Mouse (Mus musculus): ENCODE measurements around the gene Ccn6. TPM values are rescaled to one million over a fixed set of nuclear protein-coding genes. Genes with fewer than 3 reads are reported as not detected.
A peak's percentile ranks its signal among the peaks of the same experiment; 100 is the strongest.
"Not testable (repeated sequence)": the region's sequence is repeated elsewhere in the genome, so short reads cannot be mapped to it uniquely, and the experiment has no call there.

Gene Ccn6
- polyA plus RNA-seq (2015; fragmentation: Nextera tagmentation; extraction: Ambion mirVana): not detected in 2 replicates

GRCm38 (mm10) chr10:39163694-39164093 is at the start of gene Ccn6:
TSS of gene Ccn6 (minus strand) at chr10:39163794.
- ATAC-seq (ENCODE audit: low read depth): no peak

GRCm38 (mm10) chr10:39210031-39210430 is 46.4 kb upstream of the Ccn6 start:
- no peak for ATAC-seq (ENCODE audit: low read depth)
- Histone ChIP-seq H3K36me3 (ENCODE audit: control insufficient read depth, insufficient read depth) (no peaks in the 10 kb centered on the region), H3K4me2 (ENCODE audit: low read depth, low read length) (no peak overlapping the region), H3K9ac (ENCODE audit: low read depth, low read length) (no peak overlapping the region), H3K4me1 (ENCODE audit: control insufficient read depth, low read depth, low read length) (no peaks in the 10 kb centered on the region), H3K4me3 (ENCODE audit: low read depth, low read length) (no peak overlapping the region), H3K27ac (ENCODE audit: low read length) (no peak overlapping the region), H3K9me3 (replicated peaks; ENCODE audit: control insufficient read depth, low read length) (no peaks in the 10 kb centered on the region), H3K27me3 (ENCODE audit: control insufficient read depth, insufficient read depth, low read depth, low read length) (no peaks in the 10 kb centered on the region)

More at GRCm38 (mm10) chr10:39163694-39164093, at the start of gene Ccn6:
- peak within 1 kb of the TSS; percentile 42 for H3K4me2 ChIP-seq (ENCODE audit: low read depth, low read length)
- no peak within 1 kb of the TSS for H3K27ac ChIP-seq (ENCODE audit: low read length)
- no peaks in the 10 kb centered on the region for H3K36me3 ChIP-seq (ENCODE audit: control insufficient read depth, insufficient read depth)
- no peak within 1 kb of the TSS for H3K4me3 ChIP-seq (ENCODE audit: low read depth, low read length)
- H3K27me3 ChIP-seq (ENCODE audit: control insufficient read depth, insufficient read depth, low read depth, low read length): no peaks in the 10 kb centered on the region; the same call in 1 of the 2 replicates
- WGBS (ENCODE audit: insufficient replicate concordance): 74% methylated on average over 10 of the region's 10 CpGs
- H3K9ac ChIP-seq (ENCODE audit: low read depth, low read length): no peak within 1 kb of the TSS
- no peaks in the 10 kb centered on the region; the same call in none of the 2 replicates for H3K4me1 ChIP-seq (ENCODE audit: control insufficient read depth, low read depth, low read length)
- no peaks in the 10 kb centered on the region for H3K9me3 ChIP-seq (replicated peaks; ENCODE audit: control insufficient read depth, low read length)

GRCm38 (mm10) chr10:39209161-39210025 is 45.8 kb upstream of the Ccn6 start:
- H3K4me3 ChIP-seq (ENCODE audit: low read depth, low read length): no peak overlapping the region
- H3K4me1 ChIP-seq (ENCODE audit: control insufficient read depth, low read depth, low read length): no peaks in the 10 kb centered on the region
- no peak for ATAC-seq (ENCODE audit: low read depth)
- H3K27ac ChIP-seq (ENCODE audit: low read length): no peak overlapping the region
- no peaks in the 10 kb centered on the region for H3K27me3 ChIP-seq (ENCODE audit: control insufficient read depth, insufficient read depth, low read depth, low read length)
- H3K9ac ChIP-seq (ENCODE audit: low read depth, low read length): no peak overlapping the region
- no peaks in the 10 kb centered on the region for H3K36me3 ChIP-seq (ENCODE audit: control insufficient read depth, insufficient read depth)
- no peaks in the 10 kb centered on the region for H3K9me3 ChIP-seq (replicated peaks; ENCODE audit: control insufficient read depth, low read length)
- H3K4me2 ChIP-seq (ENCODE audit: low read depth, low read length): no peak overlapping the region
- 56% methylated on average over 10 of the region's 10 CpGs for WGBS (ENCODE audit: insufficient replicate concordance)

GRCm38 (mm10) chr10:39208712-39209111 is 45.1 kb upstream of the Ccn6 start:
- no peak overlapping the region for H3K27ac ChIP-seq (ENCODE audit: low read length)
- ATAC-seq (ENCODE audit: low read depth): no peak
- WGBS (ENCODE audit: insufficient replicate concordance): 56% methylated on average over 4 of the region's 4 CpGs

GRCm38 (mm10) chr10:39207310-39207855 is 43.8 kb upstream of the Ccn6 start:
- ATAC-seq (ENCODE audit: low read depth): no peak
- 39% methylated on average over 3 of the region's 3 CpGs for WGBS (ENCODE audit: insufficient replicate concordance)
- Histone ChIP-seq H3K4me2 (ENCODE audit: low read depth, low read length) (no peak overlapping the region), H3K9me3 (replicated peaks; ENCODE audit: control insufficient read depth, low read length) (no peaks in the 10 kb centered on the region), H3K36me3 (ENCODE audit: control insufficient read depth, insufficient read depth) (no peaks in the 10 kb centered on the region), H3K4me1 (ENCODE audit: control insufficient read depth, low read depth, low read length) (no peaks in the 10 kb centered on the region), H3K4me3 (ENCODE audit: low read depth, low read length) (no peak overlapping the region), H3K27ac (ENCODE audit: low read length) (no peak overlapping the region), H3K27me3 (ENCODE audit: control insufficient read depth, insufficient read depth, low read depth, low read length) (no peaks in the 10 kb centered on the region), H3K9ac (ENCODE audit: low read depth, low read length) (no peak overlapping the region)

More at GRCm38 (mm10) chr10:39208712-39209111, 45.1 kb upstream of the Ccn6 start:
- no peak overlapping the region for H3K4me2 ChIP-seq (ENCODE audit: low read depth, low read length)
- no peak overlapping the region for H3K9ac ChIP-seq (ENCODE audit: low read depth, low read length)
- no peaks in the 10 kb centered on the region for H3K9me3 ChIP-seq (replicated peaks; ENCODE audit: control insufficient read depth, low read length)
- no peak overlapping the region for H3K4me3 ChIP-seq (ENCODE audit: low read depth, low read length)
- no peaks in the 10 kb centered on the region for H3K4me1 ChIP-seq (ENCODE audit: control insufficient read depth, low read depth, low read length)
- H3K27me3 ChIP-seq (ENCODE audit: control insufficient read depth, insufficient read depth, low read depth, low read length): no peaks in the 10 kb centered on the region
- no peaks in the 10 kb centered on the region for H3K36me3 ChIP-seq (ENCODE audit: control insufficient read depth, insufficient read depth)

- H3K4me1 ChIP-seq (ENCODE audit: control insufficient read depth, low read depth, low read length): no peaks in the 10 kb centered on the region
- no peaks in the 10 kb centered on the region for H3K36me3 ChIP-seq (ENCODE audit: control insufficient read depth, insufficient read depth)
- no peak overlapping the region for H3K4me2 ChIP-seq (ENCODE audit: low read depth, low read length)
- no peak overlapping the region for H3K9ac ChIP-seq (ENCODE audit: low read depth, low read length)
- WGBS (ENCODE audit: insufficient replicate concordance): 53% methylated on average over 4 of the region's 4 CpGs
- no peak overlapping the region for H3K27ac ChIP-seq (ENCODE audit: low read length)
- no peaks in the 10 kb centered on the region for H3K9me3 ChIP-seq (replicated peaks; ENCODE audit: control insufficient read depth, low read length)
- no peak overlapping the region for H3K4me3 ChIP-seq (ENCODE audit: low read depth, low read length)
- H3K27me3 ChIP-seq (ENCODE audit: control insufficient read depth, insufficient read depth, low read depth, low read length): no peaks in the 10 kb centered on the region
- ATAC-seq (ENCODE audit: low read depth): no peak
These were observed 38.9 kb upstream of the Ccn6 start for GRCm38 (mm10) chr10:39202490-39202889.

- not testable (repeated sequence) for ATAC-seq (ENCODE audit: low read depth); H3K9ac ChIP-seq (ENCODE audit: low read depth, low read length); H3K27ac ChIP-seq (ENCODE audit: low read length); H3K9me3 ChIP-seq (replicated peaks; ENCODE audit: control insufficient read depth, low read length); H3K36me3 ChIP-seq (ENCODE audit: control insufficient read depth, insufficient read depth); H3K27me3 ChIP-seq (ENCODE audit: control insufficient read depth, insufficient read depth, low read depth, low read length); H3K4me3 ChIP-seq (ENCODE audit: low read depth, low read length); H3K4me1 ChIP-seq (ENCODE audit: control insufficient read depth, low read depth, low read length); H3K4me2 ChIP-seq (ENCODE audit: low read depth, low read length)
- WGBS (ENCODE audit: insufficient replicate concordance): 77% methylated on average over 11 of the region's 11 CpGs
These were observed 34.6 kb upstream of the Ccn6 start for GRCm38 (mm10) chr10:39198216-39198615.

GRCm38 (mm10) chr10:39192673-39193072 is 29.1 kb upstream of the Ccn6 start:
- no peak overlapping the region for H3K9ac ChIP-seq (ENCODE audit: low read depth, low read length)
- no peaks in the 10 kb centered on the region for H3K27me3 ChIP-seq (ENCODE audit: control insufficient read depth, insufficient read depth, low read depth, low read length)
- no peak overlapping the region for H3K27ac ChIP-seq (ENCODE audit: low read length)
- 19% methylated on average over 3 of the region's 3 CpGs for WGBS (ENCODE audit: insufficient replicate concordance)
- no peaks in the 10 kb centered on the region for H3K36me3 ChIP-seq (ENCODE audit: control insufficient read depth, insufficient read depth)
- H3K4me1 ChIP-seq (ENCODE audit: control insufficient read depth, low read depth, low read length): no peaks in the 10 kb centered on the region
- ATAC-seq (ENCODE audit: low read depth): no peak
- H3K4me3 ChIP-seq (ENCODE audit: low read depth, low read length): no peak overlapping the region
- H3K4me2 ChIP-seq (ENCODE audit: low read depth, low read length): no peak overlapping the region
- H3K9me3 ChIP-seq (replicated peaks; ENCODE audit: control insufficient read depth, low read length): no peaks in the 10 kb centered on the region

- Histone ChIP-seq H3K9ac (ENCODE audit: low read depth, low read length) (no peak overlapping the region), H3K4me2 (ENCODE audit: low read depth, low read length) (no peak overlapping the region), H3K36me3 (ENCODE audit: control insufficient read depth, insufficient read depth) (no peaks in the 10 kb centered on the region), H3K27me3 (ENCODE audit: control insufficient read depth, insufficient read depth, low read depth, low read length) (no peaks in the 10 kb centered on the region), H3K4me3 (ENCODE audit: low read depth, low read length) (no peak overlapping the region), H3K4me1 (ENCODE audit: control insufficient read depth, low read depth, low read length) (no peaks in the 10 kb centered on the region), H3K27ac (ENCODE audit: low read length) (no peak overlapping the region), H3K9me3 (replicated peaks; ENCODE audit: control insufficient read depth, low read length) (no peaks in the 10 kb centered on the region)
- ATAC-seq (ENCODE audit: low read depth): no peak
- 51% methylated on average over 4 of the region's 4 CpGs for WGBS (ENCODE audit: insufficient replicate concordance)
These were observed 21.9 kb upstream of the Ccn6 start for GRCm38 (mm10) chr10:39185545-39185906.
